Mouse (Mus musculus) megakaryocyte, embryonic 14.5 days (primary cell): ENCODE measurements around the gene Scd2.

ENCODE experiments used
- FLI1 ChIP-seq: IDR thresholded peaks from 2 replicates; pipeline ENCODE4 v1.6.1; 2012; ENCODE audit warnings: low read length, inconsistent platforms, mixed read lengths
- GATA1 ChIP-seq: IDR thresholded peaks from 3 replicates; pipeline ENCODE4 v1.6.1; 2012; ENCODE audit warnings: mixed read lengths, low read length, inconsistent platforms, borderline replicate concordance

DNA sequence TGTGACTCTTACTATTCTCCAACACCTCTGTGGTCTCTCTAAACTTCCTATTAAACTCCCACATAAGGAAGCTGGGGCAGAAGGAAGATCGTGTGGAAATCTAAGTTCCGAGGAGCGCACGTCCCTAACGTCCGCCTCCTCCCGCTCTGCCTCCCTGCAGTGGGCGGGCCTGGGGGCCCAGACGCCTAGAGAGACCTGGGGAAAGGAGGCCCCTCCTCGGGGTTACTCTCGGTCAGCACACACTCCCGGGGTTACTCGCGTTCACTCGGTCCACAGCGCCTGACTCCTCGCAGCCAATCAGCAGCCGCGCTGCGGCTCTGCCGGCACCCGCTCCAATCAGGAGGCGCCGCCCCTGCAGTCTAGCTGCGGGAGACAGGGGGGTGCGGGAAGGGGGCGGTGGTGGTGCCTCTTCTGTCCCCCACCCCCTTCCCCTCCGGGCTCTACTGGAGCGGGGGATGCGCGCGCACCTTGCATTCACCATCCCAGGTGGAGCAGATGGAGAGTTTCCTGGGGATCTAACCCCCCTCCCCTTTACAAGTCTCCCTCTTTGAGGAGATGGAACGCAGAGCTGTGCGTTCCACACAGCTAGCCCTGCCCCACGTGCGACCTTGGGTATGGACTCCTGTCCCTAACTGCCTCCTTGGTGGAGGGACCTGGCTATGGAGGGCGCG, 9.3 kb upstream of the Scd2 start:
- TF ChIP-seq FLI1 (no peak), GATA1 (no peak)
